Mouse (Mus musculus): ENCODE data around the gene Pbx4. TPM values are rescaled to one million over a fixed set of nuclear protein-coding genes. Genes with fewer than 3 reads are reported as not detected.

Gene Pbx4
- polyA plus RNA-seq, 1 experiment from 2014 or later = 10.1 TPM

DNA sequence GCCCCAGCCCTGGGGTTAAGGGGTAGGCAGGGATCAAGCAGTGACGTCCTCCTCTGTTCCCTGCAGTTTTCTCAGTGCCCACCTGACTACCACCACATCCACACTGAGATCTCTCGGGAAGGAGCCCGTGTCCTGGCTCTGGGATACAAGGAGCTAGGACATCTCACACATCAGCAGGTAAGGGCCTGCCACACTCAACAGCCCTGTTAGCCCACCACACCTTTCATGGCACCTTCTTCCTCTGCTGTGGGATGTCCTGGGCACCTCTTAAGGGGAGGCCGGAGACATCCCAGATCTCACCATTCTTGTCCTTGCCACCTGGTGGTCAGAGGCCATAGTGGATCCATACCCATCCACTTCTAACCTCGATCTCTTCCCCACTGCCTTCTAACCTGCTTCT, 32.3 kb upstream of the Pbx4 start:
- H3K4me2 ChIP-seq = no peak overlapping the region
- H3K9ac ChIP-seq = no peak overlapping the region
- H3K36me3 ChIP-seq = peaks cover 96% of the 10 kb centered on the region
- no peak for ATAC-seq (ENCODE audit: borderline replicate concordance, extremely low read depth, low FRiP score, low TSS enrichment)
- no peaks in the 10 kb centered on the region for H3K27me3 ChIP-seq
- H3K4me1 ChIP-seq = no peaks in the 10 kb centered on the region
- WGBS = 89% methylated on average over 5 of the region's 5 CpGs
- H3K27ac ChIP-seq = no peak overlapping the region
- H3K4me3 ChIP-seq = no peak overlapping the region
- H3K9me3 ChIP-seq = no peaks in the 10 kb centered on the region

DNA sequence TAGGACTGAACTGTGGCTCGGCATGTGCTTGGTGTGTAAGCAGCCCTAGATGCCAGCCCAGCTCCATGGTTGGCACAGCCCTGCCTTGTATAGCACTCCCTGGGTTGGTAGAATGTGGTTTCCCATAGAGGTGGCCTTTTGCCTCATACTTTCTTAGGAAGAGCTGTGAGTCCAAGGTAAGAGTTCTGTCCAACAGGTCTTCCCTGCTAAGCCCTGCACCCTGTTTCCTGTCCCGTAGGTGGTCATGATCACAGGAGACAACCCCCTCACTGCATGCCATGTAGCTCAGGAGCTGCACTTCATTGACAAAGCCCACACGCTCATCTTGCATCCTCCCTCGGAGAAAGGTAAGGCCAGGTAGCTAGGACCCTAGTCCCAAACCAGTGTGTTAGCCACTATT, 30.5 kb upstream of the Pbx4 start:
- H3K27ac ChIP-seq = no peak overlapping the region
- no peaks in the 10 kb centered on the region for H3K4me1 ChIP-seq
- 93% methylated on average over 4 of the region's 4 CpGs for WGBS
- H3K27me3 ChIP-seq = no peaks in the 10 kb centered on the region
- ATAC-seq (ENCODE audit: borderline replicate concordance, extremely low read depth, low FRiP score, low TSS enrichment) = no peak
- peaks cover 96% of the 10 kb centered on the region for H3K36me3 ChIP-seq
- no peaks in the 10 kb centered on the region for H3K9me3 ChIP-seq
- H3K4me2 ChIP-seq = no peak overlapping the region
- H3K4me3 ChIP-seq = no peak overlapping the region
- H3K9ac ChIP-seq = no peak overlapping the region

DNA sequence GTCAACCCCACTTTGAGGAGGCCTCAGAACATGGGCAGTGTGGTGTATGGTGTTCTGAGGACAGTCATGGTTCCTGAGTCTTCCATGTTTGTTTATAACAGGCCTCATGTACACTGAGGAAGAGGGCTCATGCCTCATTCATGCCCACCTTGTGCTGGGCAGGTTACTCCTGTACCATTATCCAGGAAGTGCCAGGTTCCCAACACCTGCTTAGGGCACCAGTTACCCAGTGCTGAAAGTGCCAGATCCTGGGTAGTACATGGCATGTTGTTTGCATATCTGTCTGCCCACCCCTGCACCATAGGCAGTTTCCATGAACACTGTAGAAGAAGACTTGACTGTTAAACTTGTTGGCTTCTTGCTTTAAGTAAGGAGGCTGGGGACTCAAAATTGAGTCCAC, 30.1 kb upstream of the Pbx4 start:
- Histone ChIP-seq H3K27me3 (no peaks in the 10 kb centered on the region), H3K9ac (no peak overlapping the region), H3K27ac (no peak overlapping the region), H3K9me3 (no peaks in the 10 kb centered on the region), H3K36me3 (peaks cover 96% of the 10 kb centered on the region), H3K4me2 (no peak overlapping the region), H3K4me1 (no peaks in the 10 kb centered on the region), H3K4me3 (no peak overlapping the region)
- no peak for ATAC-seq (ENCODE audit: borderline replicate concordance, extremely low read depth, low FRiP score, low TSS enrichment)

DNA sequence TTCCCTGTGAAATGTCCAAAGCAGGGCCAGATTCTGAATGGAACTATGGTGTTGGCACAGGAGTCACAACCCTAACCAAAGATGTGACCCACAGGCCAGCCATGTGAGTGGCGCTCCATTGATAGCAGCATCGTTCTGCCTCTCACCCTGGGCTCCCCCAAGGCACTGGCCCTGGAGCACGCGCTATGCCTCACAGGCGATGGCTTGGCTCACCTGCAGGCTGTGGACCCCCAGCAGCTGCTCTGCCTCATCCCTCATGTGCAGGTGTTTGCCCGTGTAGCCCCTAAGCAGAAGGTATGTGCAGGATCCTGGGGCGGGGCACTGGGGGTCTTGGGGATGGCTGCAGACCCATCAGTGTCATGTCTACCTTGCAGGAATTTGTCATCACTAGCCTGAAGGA, 28.9 kb upstream of the Pbx4 start:
- no peak overlapping the region for H3K9ac ChIP-seq
- WGBS = 85% methylated on average over 7 of the region's 7 CpGs
- H3K4me2 ChIP-seq = no peak overlapping the region
- no peaks in the 10 kb centered on the region for H3K27me3 ChIP-seq
- H3K27ac ChIP-seq = no peak overlapping the region
- H3K4me3 ChIP-seq = no peak overlapping the region
- H3K36me3 ChIP-seq = peaks cover 95% of the 10 kb centered on the region
- ATAC-seq (ENCODE audit: borderline replicate concordance, extremely low read depth, low FRiP score, low TSS enrichment) = no peak
- H3K9me3 ChIP-seq = no peaks in the 10 kb centered on the region
- peaks cover 3% of the 10 kb centered on the region; the same call in 1 of the 2 replicates for H3K4me1 ChIP-seq

DNA sequence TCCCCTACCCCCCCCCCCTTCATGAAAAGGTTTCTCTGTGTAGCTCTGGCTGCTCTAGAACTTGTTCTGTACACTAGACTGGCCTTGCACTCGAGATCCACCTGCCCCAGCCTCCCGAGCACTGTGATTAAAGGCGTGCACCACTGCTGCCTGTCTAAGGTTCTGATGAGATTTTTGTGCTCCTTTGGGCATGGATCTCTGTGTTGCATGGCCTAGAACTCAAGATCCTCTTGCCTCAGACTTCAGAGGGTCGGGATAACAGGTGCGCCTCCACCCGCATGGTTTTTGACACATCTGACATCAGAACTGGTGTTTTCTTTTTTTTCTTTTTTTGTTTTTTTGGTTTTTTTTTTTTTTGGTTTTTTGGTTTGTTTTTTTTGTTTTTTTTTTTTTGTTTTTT, 27.8 kb upstream of the Pbx4 start:
- H3K27me3 ChIP-seq = no peaks in the 10 kb centered on the region
- H3K4me1 ChIP-seq = peaks cover 12% of the 10 kb centered on the region; the same call in 1 of the 2 replicates
- H3K9ac ChIP-seq = no peak overlapping the region
- no peaks in the 10 kb centered on the region for H3K9me3 ChIP-seq
- no peak for ATAC-seq (ENCODE audit: borderline replicate concordance, extremely low read depth, low FRiP score, low TSS enrichment)
- no peak overlapping the region for H3K4me3 ChIP-seq
- 91% methylated on average over 6 of the region's 6 CpGs for WGBS
- no peak overlapping the region for H3K27ac ChIP-seq
- no peak overlapping the region for H3K4me2 ChIP-seq
- peaks cover 83% of the 10 kb centered on the region for H3K36me3 ChIP-seq

DNA sequence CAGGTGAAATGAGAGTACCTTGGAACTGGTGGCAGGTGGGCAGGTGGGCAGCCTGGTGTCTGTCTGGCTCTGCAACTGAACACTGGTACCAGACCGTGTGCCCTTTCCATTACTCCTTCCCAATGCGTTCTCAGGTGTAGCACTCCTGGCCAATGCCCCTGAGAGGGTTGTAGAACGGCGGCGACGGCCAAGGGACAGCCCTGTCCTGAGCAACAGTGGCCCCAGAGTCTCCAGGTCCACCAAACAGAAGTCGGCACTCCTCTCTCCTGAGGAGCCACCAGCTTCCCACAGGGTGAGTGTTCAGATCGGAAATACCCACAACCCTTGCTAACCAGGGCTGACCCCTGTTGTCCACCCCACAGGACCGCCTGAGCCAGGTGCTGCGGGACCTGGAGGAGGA, 27.2 kb upstream of the Pbx4 start:
- Histone ChIP-seq H3K4me2 (no peak overlapping the region), H3K9me3 (no peaks in the 10 kb centered on the region), H3K4me1 (peaks cover 12% of the 10 kb centered on the region; the same call in 1 of the 2 replicates), H3K27ac (no peak overlapping the region), H3K9ac (no peak overlapping the region), H3K36me3 (peaks cover 78% of the 10 kb centered on the region), H3K4me3 (no peak overlapping the region), H3K27me3 (no peaks in the 10 kb centered on the region)
- no peak for ATAC-seq (ENCODE audit: borderline replicate concordance, extremely low read depth, low FRiP score, low TSS enrichment)
- WGBS = 94% methylated on average over 10 of the region's 10 CpGs

DNA sequence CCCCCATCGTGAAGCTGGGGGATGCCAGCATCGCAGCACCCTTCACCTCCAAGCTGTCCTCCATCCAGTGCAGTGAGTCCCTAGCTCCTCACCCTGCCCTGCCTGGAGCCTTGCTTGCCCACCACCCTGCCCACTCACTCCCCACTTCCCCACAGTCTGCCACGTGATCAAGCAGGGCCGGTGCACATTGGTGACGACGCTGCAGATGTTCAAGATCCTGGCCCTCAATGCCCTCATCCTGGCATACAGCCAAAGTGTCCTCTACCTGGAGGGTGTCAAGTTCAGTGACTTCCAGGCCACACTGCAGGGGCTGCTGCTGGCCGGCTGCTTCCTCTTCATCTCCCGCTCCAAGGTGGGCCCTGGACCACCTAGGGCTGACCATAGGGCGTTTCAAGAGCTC, 26.8 kb upstream of the Pbx4 start:
- H3K36me3 ChIP-seq = peaks cover 74% of the 10 kb centered on the region
- ATAC-seq (ENCODE audit: borderline replicate concordance, extremely low read depth, low FRiP score, low TSS enrichment) = no peak
- H3K27me3 ChIP-seq = no peaks in the 10 kb centered on the region
- no peak overlapping the region for H3K4me3 ChIP-seq
- H3K9me3 ChIP-seq = no peaks in the 10 kb centered on the region
- peaks cover 12% of the 10 kb centered on the region; the same call in 1 of the 2 replicates for H3K4me1 ChIP-seq
- WGBS = 88% methylated on average over 9 of the region's 9 CpGs
- no peak overlapping the region for H3K27ac ChIP-seq
- no peak overlapping the region for H3K4me2 ChIP-seq
- H3K9ac ChIP-seq = no peak overlapping the region

DNA sequence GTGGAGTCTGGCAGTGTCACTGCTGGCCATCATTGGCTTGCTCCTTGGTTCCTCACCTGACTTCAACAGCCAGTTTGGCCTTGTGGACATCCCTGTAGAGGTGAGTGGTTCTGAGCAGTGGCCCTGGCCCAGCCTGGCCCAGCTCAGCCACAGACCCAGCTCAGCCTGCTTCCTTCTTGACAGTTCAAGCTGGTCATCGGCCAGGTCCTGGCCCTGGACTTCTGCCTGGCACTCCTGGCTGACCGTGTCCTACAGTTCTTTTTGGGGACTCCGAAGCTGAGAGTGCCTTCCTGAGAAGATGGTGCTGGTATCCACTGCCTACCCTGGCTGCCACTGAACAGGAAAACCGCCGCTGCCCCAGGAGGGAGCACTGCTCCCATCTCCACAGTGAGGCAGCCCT, 25.1 kb upstream of the Pbx4 start:
- no peaks in the 10 kb centered on the region for H3K27me3 ChIP-seq
- H3K4me2 ChIP-seq = no peak overlapping the region
- H3K4me1 ChIP-seq = peaks cover 12% of the 10 kb centered on the region; the same call in 1 of the 2 replicates
- no peak for ATAC-seq (ENCODE audit: borderline replicate concordance, extremely low read depth, low FRiP score, low TSS enrichment)
- no peak overlapping the region for H3K4me3 ChIP-seq
- H3K36me3 ChIP-seq = peaks cover 58% of the 10 kb centered on the region
- 91% methylated on average over 5 of the region's 5 CpGs for WGBS
- H3K27ac ChIP-seq = no peak overlapping the region
- H3K9me3 ChIP-seq = no peaks in the 10 kb centered on the region
- H3K9ac ChIP-seq = no peak overlapping the region

DNA sequence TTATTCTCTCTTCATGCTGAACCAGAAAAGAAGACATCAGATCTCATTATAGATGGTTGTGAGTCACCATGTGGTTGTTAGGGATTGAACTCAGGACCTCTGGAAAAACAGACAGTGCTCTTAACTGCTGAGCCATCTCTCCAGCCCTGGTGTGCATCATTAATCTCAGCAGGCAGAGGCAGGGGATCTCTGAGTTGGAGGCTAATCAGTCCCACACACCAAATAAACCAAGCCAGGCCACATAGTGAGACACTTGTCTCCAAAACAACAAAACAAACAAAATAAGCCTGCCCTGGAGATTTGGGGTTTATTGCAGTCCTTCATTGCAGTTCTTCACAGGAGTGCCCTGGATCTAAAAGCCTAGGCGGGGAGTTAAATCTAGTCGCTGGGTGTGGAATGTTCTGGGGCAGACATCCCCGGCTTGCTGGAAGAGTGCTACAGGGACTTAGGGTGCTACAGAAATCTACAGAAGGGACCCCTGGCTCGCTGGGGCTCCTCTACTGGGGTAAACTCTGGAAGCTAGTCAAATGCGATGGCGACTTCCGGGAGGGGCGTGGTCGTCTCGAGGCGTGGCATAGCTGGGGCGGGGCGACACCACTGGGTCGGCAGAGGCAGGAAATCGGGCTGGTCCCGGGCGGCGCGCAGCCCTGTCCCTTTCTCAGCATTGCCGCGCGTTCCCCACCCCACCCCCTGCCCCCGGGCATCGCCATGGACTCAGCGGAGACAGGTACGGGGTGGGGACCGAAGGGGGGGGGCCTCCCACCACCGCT, 24.0 kb upstream of the Pbx4 start, which contains the start of gene Gmip:
Gene Gmip, plus strand, starts transcription at position 586 of the 770 bp plus-strand sequence.
- Histone ChIP-seq H3K4me2 (peak within 1 kb of the TSS; percentile 93), H3K27ac (no peak within 1 kb of the TSS), H3K9me3 (no peaks in the 10 kb centered on the region), H3K27me3 (no peaks in the 10 kb centered on the region), H3K36me3 (peaks cover 48% of the 10 kb centered on the region), H3K4me1 (peaks cover 12% of the 10 kb centered on the region; the same call in 1 of the 2 replicates), H3K9ac (peak within 1 kb of the TSS; percentile 45), H3K4me3 (peak within 1 kb of the TSS; percentile 48)
- 6% methylated on average over 25 of the region's 28 CpGs for WGBS
- peak; percentile 82 for ATAC-seq (ENCODE audit: borderline replicate concordance, extremely low read depth, low FRiP score, low TSS enrichment)

DNA sequence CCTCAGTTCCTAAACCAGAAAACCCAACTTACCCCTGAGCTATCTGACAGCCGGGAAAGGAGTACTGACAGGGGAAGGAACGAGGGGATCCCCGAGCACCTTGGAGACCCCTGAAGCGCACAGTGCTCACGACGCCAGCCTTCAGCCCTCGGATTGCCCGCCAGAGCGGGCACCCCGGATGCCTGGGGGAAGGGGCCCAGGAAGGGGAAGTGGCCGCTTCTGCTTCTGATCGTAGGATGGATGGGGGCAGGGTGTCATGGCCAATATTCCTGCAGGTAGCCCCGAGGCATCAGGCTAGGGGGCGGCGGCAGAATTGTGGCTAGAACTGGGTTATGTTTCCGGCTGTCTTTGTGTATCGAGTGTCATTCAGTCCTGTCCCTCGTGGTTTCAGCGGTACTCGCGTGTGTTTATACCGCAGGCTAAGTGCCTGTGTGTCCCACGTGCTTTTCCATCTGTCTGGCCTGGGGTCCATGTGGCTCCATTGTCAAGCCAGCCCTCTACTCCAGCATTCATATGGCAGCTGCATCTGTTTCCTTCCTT, 23.4 kb upstream of the Pbx4 start:
- H3K4me3 ChIP-seq = peak overlapping the region; percentile 48
- WGBS = under 1% methylated on average over 23 of the region's 23 CpGs
- no peak overlapping the region for H3K27ac ChIP-seq
- peak overlapping the region; percentile 93 for H3K4me2 ChIP-seq
- peaks cover 12% of the 10 kb centered on the region; the same call in 1 of the 2 replicates for H3K4me1 ChIP-seq
- peaks cover 41% of the 10 kb centered on the region for H3K36me3 ChIP-seq
- peak overlapping the region; percentile 45 for H3K9ac ChIP-seq
- ATAC-seq (ENCODE audit: borderline replicate concordance, extremely low read depth, low FRiP score, low TSS enrichment) = no peak; the same call in none of the 2 replicates
- no peaks in the 10 kb centered on the region for H3K27me3 ChIP-seq
- no peaks in the 10 kb centered on the region for H3K9me3 ChIP-seq

DNA sequence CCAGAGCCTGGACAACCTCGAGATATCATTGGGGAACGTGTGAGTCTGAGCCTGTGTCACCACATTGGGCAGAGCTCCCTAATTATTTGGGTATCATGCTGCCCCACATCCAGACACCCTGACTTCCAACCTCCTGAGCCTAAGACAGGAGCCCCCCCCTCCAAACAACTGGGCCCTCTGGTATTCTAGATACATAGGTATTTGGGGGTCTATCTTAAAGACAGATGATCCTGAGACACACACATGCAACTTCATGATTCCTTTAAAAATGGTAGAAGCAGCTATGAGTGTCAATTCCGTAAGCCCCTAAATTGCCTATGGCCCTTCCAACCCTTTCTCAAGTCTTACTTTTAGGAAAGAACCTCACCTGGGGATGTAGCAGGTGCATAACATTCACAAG, 22.5 kb upstream of the Pbx4 start:
- H3K4me3 ChIP-seq = no peak overlapping the region
- ATAC-seq (ENCODE audit: borderline replicate concordance, extremely low read depth, low FRiP score, low TSS enrichment) = no peak
- no peak overlapping the region for H3K27ac ChIP-seq
- no peak overlapping the region for H3K4me2 ChIP-seq
- H3K9me3 ChIP-seq = no peaks in the 10 kb centered on the region
- H3K36me3 ChIP-seq = peaks cover 34% of the 10 kb centered on the region
- H3K4me1 ChIP-seq = peaks cover 12% of the 10 kb centered on the region; the same call in 1 of the 2 replicates
- H3K9ac ChIP-seq = no peak overlapping the region
- H3K27me3 ChIP-seq = no peaks in the 10 kb centered on the region
- WGBS = 66% methylated on average over 3 of the region's 3 CpGs

DNA sequence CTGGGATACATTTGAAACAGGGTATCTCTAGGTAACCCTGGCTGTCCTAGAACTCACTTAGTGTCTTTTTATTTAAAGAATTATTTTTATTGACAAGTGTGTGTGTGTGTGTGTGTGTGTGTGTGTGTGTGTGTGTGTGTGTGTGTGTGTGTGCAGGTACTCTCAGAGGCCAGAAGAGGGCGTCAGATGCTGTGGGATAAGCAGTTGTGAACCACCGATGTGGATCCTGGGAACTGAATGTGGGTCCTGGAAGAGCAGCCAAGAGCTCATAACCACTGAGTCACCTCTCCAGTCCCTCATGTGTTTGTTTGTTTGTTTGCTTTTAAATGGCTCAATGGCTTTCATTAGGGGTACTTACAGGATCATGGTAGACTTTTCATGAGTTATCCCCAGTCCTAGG, 17.4 kb upstream of the Pbx4 start:
- Histone ChIP-seq H3K4me3 (no peak overlapping the region), H3K36me3 (no peaks in the 10 kb centered on the region), H3K27me3 (no peaks in the 10 kb centered on the region), H3K9ac (no peak overlapping the region), H3K9me3 (no peaks in the 10 kb centered on the region), H3K4me2 (no peak overlapping the region), H3K4me1 (no peaks in the 10 kb centered on the region), H3K27ac (no peak overlapping the region)
- no peak for ATAC-seq (ENCODE audit: borderline replicate concordance, extremely low read depth, low FRiP score, low TSS enrichment)
- WGBS = 81% methylated on average over 2 of the region's 2 CpGs
